Mouse (Mus musculus): ENCODE measurements around the gene Rnf152. TPM values are rescaled to one million over a fixed set of nuclear protein-coding genes. Genes with fewer than 3 reads are reported as not detected.
A peak's percentile ranks its signal among the peaks of the same experiment; 100 is the strongest.

The Rnf152 gene
- 4.6 and 4.7 TPM in 2 replicates for polyA plus RNA-seq (2016; fragmentation: Nextera tagmentation; extraction: Ambion mirVana)

DNA sequence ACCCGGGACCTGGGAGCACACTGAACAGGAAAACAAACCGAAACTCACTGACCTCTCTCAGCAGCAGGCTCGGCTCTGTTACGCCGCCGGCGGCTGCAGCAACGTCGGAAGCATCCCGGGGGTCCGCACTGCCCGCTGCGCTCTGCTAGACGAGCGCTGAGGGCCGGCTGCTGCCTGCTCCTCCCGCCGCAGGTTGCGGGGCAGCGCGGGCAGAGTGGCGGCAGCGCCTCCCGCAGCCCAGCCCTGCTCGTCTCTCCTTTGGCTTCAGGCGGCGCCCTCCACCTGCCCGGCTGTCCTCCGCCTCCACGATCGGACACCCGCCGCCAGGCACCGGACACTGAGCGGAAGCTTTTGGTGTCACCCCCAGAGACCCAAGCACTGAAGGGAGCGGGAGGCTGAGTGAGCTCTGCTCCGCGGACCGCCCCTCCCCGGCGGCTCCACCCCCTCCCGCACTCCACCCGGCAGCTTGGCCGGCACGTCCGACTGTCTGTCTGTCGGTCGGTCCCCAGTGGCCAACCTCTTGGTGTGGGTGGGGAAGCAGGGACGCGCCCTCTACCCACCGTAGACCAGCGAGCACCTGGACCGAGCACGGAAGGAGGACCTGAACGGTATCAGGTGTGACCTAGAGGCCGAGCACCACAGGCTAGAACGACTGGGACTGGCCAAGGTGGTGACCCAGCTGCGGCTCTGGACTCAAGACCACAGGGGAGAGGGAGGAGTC, at the start of gene Rnf152:
Gene Rnf152 (minus strand): TSS at position 420 of the 721 bp plus-strand sequence.
- no peaks in the 10 kb centered on the region for H3K36me3 ChIP-seq

DNA sequence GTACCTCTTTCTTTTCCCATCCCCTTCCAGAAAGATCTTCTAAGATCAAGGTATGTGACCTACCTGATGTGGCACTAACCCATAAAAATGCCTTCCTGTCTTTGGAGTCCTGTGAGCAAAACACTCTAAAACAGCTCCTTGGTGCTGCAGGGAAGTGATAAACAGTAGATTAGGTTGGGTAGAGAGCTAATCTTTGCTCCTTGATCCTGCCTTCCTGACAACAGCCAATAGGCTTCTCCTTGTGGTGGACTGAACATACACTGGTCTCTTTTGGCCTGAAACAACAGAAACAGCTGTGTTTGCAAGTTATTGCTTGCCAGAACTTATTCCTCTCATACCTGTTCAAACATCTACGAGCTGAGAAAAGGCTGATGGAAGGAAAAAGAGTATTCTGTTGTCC, 46.3 kb upstream of the Rnf152 start:
- no peak for ATAC-seq (ENCODE audit: low FRiP score, low read depth)
- H3K4me2 ChIP-seq (replicated peaks): no peak overlapping the region

More for the DNA sequence above, at the start of gene Rnf152:
- Histone ChIP-seq H3K4me2 (replicated peaks) (peak within 1 kb of the TSS; percentile 85), H3K9me3 (no peaks in the 10 kb centered on the region), H3K27me3 (0 out of 2 replicates have a peak, but pooled peaks cover 6% of the 10 kb centered on the region), H3K4me3 (peak within 1 kb of the TSS; percentile 72), H3K27ac (replicated peaks) (peak within 1 kb of the TSS; percentile 67), H3K9ac (replicated peaks) (peak within 1 kb of the TSS; percentile 83), H3K4me1 (peaks cover 12% of the 10 kb centered on the region)
- ATAC-seq (ENCODE audit: low FRiP score, low read depth): peak; percentile 85
- WGBS: under 1% methylated on average over 56 of the region's 58 CpGs

DNA sequence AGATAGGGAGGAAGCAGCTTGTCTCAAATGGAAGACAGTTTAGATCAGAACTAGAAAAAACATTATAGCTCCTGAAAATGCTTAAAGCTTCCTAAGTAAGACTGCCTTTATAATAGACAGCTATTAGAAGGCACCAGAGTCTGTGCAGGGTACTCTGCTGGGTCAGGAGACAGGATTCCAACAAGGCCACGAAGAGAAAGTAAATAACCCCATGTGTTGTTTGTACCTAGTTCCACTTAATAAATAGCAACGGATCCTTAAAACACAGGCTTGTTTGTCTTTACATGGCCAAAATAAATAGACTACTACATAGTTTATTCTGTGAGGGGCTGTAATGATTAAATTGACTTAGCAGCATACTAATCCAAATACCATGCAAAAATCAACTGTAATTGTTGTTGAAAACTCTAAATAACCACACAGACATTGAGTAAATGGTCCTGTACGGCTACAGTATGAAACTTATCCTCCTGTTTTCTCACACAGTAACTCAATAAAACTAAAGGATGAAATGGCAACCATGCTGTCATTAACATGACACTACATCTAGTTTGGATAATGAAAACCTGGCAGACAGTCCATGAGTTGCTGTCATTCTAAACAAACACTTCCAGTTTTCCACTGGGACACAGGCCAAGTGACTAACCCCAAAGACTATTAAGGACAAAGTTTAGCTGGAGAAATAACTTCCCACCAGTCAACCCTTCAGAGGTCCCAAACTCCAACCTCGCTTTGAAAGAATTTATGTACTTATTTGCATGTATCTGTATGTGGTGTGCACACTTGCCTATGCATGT, 27.8 kb upstream of the Rnf152 start:
- WGBS: 84% methylated on average over 4 of the region's 4 CpGs
- Histone ChIP-seq H3K36me3 (no peaks in the 10 kb centered on the region), H3K27ac (replicated peaks) (no peak overlapping the region), H3K4me1 (no peaks in the 10 kb centered on the region), H3K9ac (replicated peaks) (no peak overlapping the region), H3K4me3 (no peak overlapping the region), H3K4me2 (replicated peaks) (no peak overlapping the region), H3K27me3 (no peaks in the 10 kb centered on the region), H3K9me3 (no peaks in the 10 kb centered on the region)
- ATAC-seq (ENCODE audit: low FRiP score, low read depth): no peak

More for the DNA sequence above, 46.3 kb upstream of the Rnf152 start:
- no peaks in the 10 kb centered on the region for H3K36me3 ChIP-seq
- no peak overlapping the region for H3K4me3 ChIP-seq
- WGBS: 68% methylated on average over 1 of the region's 1 CpGs
- no peaks in the 10 kb centered on the region for H3K27me3 ChIP-seq
- H3K9me3 ChIP-seq: no peaks in the 10 kb centered on the region
- H3K27ac ChIP-seq (replicated peaks): no peak overlapping the region
- no peaks in the 10 kb centered on the region for H3K4me1 ChIP-seq
- no peak overlapping the region for H3K9ac ChIP-seq (replicated peaks)

DNA sequence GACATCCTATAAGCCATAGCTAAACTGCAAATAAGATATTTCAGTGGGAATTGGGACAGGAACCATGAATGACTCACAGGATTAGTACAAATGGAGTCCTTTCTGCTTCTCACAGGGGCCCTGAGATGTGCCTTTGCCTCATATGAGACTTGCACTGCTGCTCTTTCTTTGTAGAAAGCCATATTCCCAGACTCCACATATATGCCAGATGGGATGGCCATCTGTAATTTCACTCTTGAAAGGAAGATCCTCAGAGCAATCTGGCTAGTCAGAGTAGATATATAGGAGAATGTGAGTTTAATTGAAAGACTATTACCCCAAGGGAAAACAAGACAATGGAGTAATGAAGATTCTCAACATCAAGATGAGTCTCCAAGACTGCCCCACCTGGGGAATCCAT, 21.0 kb upstream of the Rnf152 start:
- H3K4me3 ChIP-seq: no peak overlapping the region
- no peak overlapping the region for H3K27ac ChIP-seq (replicated peaks)
- no peaks in the 10 kb centered on the region for H3K36me3 ChIP-seq
- H3K27me3 ChIP-seq: no peaks in the 10 kb centered on the region
- no peak overlapping the region for H3K4me2 ChIP-seq (replicated peaks)
- no peak overlapping the region for H3K9ac ChIP-seq (replicated peaks)
- no peak for ATAC-seq (ENCODE audit: low FRiP score, low read depth)
- no peaks in the 10 kb centered on the region for H3K9me3 ChIP-seq
- no peaks in the 10 kb centered on the region for H3K4me1 ChIP-seq

DNA sequence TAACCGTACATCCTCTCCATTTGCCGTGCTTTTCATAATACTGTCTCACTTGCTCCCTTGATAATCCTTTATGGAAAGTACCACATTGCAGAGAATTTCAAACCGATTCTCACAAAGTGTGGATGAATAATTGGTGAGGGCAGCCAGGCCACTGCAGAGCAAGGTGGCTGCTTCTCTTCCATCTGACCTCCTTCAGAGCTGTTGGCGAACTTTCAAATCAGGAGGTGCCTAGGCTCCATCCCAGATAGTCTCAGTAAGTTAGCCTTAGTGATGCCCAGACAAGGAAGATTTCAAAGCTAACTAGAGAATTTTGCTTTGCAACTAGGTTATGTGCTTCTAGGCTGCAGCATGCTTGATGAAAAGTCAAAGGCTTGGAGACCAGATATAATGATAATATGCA, 18.1 kb upstream of the Rnf152 start:
- no peaks in the 10 kb centered on the region for H3K4me1 ChIP-seq
- H3K27ac ChIP-seq (replicated peaks): no peak overlapping the region
- H3K27me3 ChIP-seq: no peaks in the 10 kb centered on the region
- no peaks in the 10 kb centered on the region for H3K9me3 ChIP-seq
- H3K4me3 ChIP-seq: no peak overlapping the region
- WGBS: 92% methylated on average over 4 of the region's 4 CpGs
- ATAC-seq (ENCODE audit: low FRiP score, low read depth): no peak
- H3K9ac ChIP-seq (replicated peaks): no peak overlapping the region
- no peaks in the 10 kb centered on the region for H3K36me3 ChIP-seq
- H3K4me2 ChIP-seq (replicated peaks): no peak overlapping the region

GRCm38 (mm10) chr1:105362701-105363100, 6.2 kb upstream of the Rnf152 start:
- Histone ChIP-seq H3K4me1 (no peaks in the 10 kb centered on the region), H3K27me3 (no peaks in the 10 kb centered on the region), H3K27ac (replicated peaks) (no peak overlapping the region), H3K9ac (replicated peaks) (no peak overlapping the region), H3K4me2 (replicated peaks) (no peak overlapping the region), H3K36me3 (no peaks in the 10 kb centered on the region), H3K4me3 (no peak overlapping the region), H3K9me3 (no peaks in the 10 kb centered on the region)
- ATAC-seq (ENCODE audit: low FRiP score, low read depth): no peak

- Histone ChIP-seq H3K36me3 (no peaks in the 10 kb centered on the region), H3K27me3 (0 out of 2 replicates have a peak, but pooled peaks cover 6% of the 10 kb centered on the region), H3K9me3 (no peaks in the 10 kb centered on the region), H3K4me1 (peaks cover 12% of the 10 kb centered on the region), H3K27ac (replicated peaks) (no peak overlapping the region), H3K4me3 (no peak overlapping the region), H3K9ac (replicated peaks) (no peak overlapping the region), H3K4me2 (replicated peaks) (no peak overlapping the region)
- no peak for ATAC-seq (ENCODE audit: low FRiP score, low read depth)
- 49% methylated on average over 4 of the region's 4 CpGs for WGBS
These were observed 2.4 kb upstream of the Rnf152 start for GRCm38 (mm10) chr1:105358896-105359295.

DNA sequence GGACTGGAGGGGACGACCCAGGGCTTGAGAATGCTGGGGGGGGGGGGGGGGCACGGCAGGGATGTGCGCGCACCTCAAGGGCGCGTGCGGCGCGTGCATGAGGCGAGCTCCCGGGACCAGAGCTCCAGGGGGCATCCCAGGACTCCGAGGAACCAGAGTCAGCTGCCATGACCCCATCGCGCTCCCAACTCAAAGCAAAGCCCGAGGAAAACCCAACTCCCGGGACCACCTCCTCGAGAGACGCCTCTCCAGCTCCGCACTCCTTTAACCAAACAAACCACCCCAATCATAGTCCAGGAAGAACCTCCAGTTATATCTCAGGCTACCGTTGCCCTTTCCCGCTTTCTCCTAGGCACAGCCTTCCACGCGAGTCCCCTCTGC, 610 bp downstream of the Rnf152 start:
- peaks cover 12% of the 10 kb centered on the region for H3K4me1 ChIP-seq
- H3K27me3 ChIP-seq: 0 out of 2 replicates have a peak, but pooled peaks cover 6% of the 10 kb centered on the region
- peak overlapping the region; percentile 67 for H3K27ac ChIP-seq (replicated peaks)
- no peaks in the 10 kb centered on the region for H3K9me3 ChIP-seq
- peak overlapping the region; percentile 72 for H3K4me3 ChIP-seq
- under 1% methylated on average over 15 of the region's 23 CpGs for WGBS
- ATAC-seq (ENCODE audit: low FRiP score, low read depth): peak; percentile 62
- H3K4me2 ChIP-seq (replicated peaks): peak overlapping the region; percentile 85
- peak overlapping the region; percentile 83 for H3K9ac ChIP-seq (replicated peaks)
- H3K36me3 ChIP-seq: no peaks in the 10 kb centered on the region

GRCm38 (mm10) chr1:105354901-105355891, 1.3 kb downstream of the Rnf152 start:
- Histone ChIP-seq H3K27ac (replicated peaks) (peak overlapping the region; percentile 67), H3K36me3 (no peaks in the 10 kb centered on the region), H3K9ac (replicated peaks) (peak overlapping the region; percentile 83), H3K9me3 (no peaks in the 10 kb centered on the region), H3K4me2 (replicated peaks) (peak overlapping the region; percentile 85), H3K27me3 (0 out of 2 replicates have a peak, but pooled peaks cover 6% of the 10 kb centered on the region), H3K4me1 (peaks cover 12% of the 10 kb centered on the region), H3K4me3 (peak overlapping the region; percentile 72)
- peak; percentile 61 for ATAC-seq (ENCODE audit: low FRiP score, low read depth)
- WGBS: 5% methylated on average over 30 of the region's 30 CpGs

- H3K27ac ChIP-seq (replicated peaks): no peak overlapping the region
- WGBS: 91% methylated on average over 4 of the region's 4 CpGs
- no peak overlapping the region for H3K4me3 ChIP-seq
- H3K27me3 ChIP-seq: 0 out of 2 replicates have a peak, but pooled peaks cover 4% of the 10 kb centered on the region
- H3K9ac ChIP-seq (replicated peaks): no peak overlapping the region
- no peaks in the 10 kb centered on the region for H3K36me3 ChIP-seq
- no peaks in the 10 kb centered on the region for H3K9me3 ChIP-seq
- ATAC-seq (ENCODE audit: low FRiP score, low read depth): no peak
- no peak overlapping the region for H3K4me2 ChIP-seq (replicated peaks)
- H3K4me1 ChIP-seq: peaks cover 11% of the 10 kb centered on the region
These were observed 4.7 kb downstream of the Rnf152 start for GRCm38 (mm10) chr1:105351806-105352205.

DNA sequence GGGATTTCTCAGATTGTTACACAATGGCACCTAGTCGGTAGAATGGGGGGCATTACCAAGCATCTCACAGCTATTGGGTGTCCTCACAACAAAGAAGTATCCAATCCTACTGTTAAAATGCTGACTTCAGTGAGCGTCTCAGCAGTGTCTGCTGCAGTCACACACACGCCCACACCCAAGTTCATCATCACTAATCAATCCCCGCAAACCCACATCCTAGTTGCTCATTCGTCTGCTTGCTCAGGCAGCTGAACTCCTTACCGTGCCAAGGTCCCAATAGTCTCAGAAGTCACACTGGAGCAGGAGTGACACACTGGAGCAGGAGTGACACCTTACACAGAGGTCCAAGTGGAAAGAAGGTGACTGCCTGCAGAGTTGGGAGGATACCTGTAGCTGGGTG, 14.2 kb downstream of the Rnf152 start:
- Histone ChIP-seq H3K27me3 (no peaks in the 10 kb centered on the region), H3K36me3 (no peaks in the 10 kb centered on the region), H3K27ac (replicated peaks) (no peak overlapping the region), H3K4me3 (no peak overlapping the region), H3K4me2 (replicated peaks) (no peak overlapping the region), H3K4me1 (no peaks in the 10 kb centered on the region), H3K9me3 (no peaks in the 10 kb centered on the region), H3K9ac (replicated peaks) (no peak overlapping the region)
- WGBS: 89% methylated on average over 6 of the region's 6 CpGs
- no peak for ATAC-seq (ENCODE audit: low FRiP score, low read depth)
